Mouse (Mus musculus) hindbrain, postnatal 0 days (tissue): ENCODE measurements at regions not wholly inside any gene's neighbourhood (a gene's known extent, or its start where the extent isn't known, plus 50 kb on each side); places are given as distances from the start of the nearest gene placed in this dataset.
A peak's percentile ranks its signal among the peaks of the same experiment; 100 is the strongest.

Experiments
- ATAC-seq: fragments of 200-750 bp; cut with Nextera tagmentation; 2 replicates; pipeline ENCODE4 v1.8.0; 2017; ENCODE audit warnings: mild to moderate bottlenecking, moderate TSS enrichment, moderate library complexity
- DNase-seq: peaks from one replicate; pipeline ENCODE4 v3.0.0-alpha.2; 2015; ENCODE audit warnings: low spot score
- H3K27ac ChIP-seq: fragments of 300-500 bp; sonication (generic); 2 replicates; pipeline ENCODE4 v1.5.1; 2014; ENCODE audit warnings: mild to moderate bottlenecking
- H3K27me3 ChIP-seq: fragments of 300-500 bp; sonication (generic); 2 replicates; pipeline ENCODE4 v1.6.1; 2014; ENCODE audit warnings: low read length, mixed read lengths; ENCODE audit not compliant: insufficient read depth
- H3K36me3 ChIP-seq: fragments of 300-500 bp; sonication (generic); 2 replicates; pipeline ENCODE4 v1.6.1; 2014; ENCODE audit warnings: low read length, mixed read lengths; ENCODE audit not compliant: insufficient read depth
- H3K4me1 ChIP-seq: fragments of 300-500 bp; sonication (generic); 2 replicates; pipeline ENCODE4 v1.6.1; 2014; ENCODE audit warnings: antibody characterized with exemption, low read length, mixed read lengths; ENCODE audit not compliant: insufficient read depth
- H3K4me2 ChIP-seq: fragments of 300-500 bp; sonication (generic); 2 replicates; pipeline ENCODE4 v1.6.1; 2014; ENCODE audit warnings: low read depth, mild to moderate bottlenecking, low read length, moderate library complexity, mixed read lengths
- H3K4me3 ChIP-seq: fragments of 300-500 bp; sonication (generic); 2 replicates; pipeline ENCODE4 v1.5.1; 2014; ENCODE audit warnings: low read length
- H3K9ac ChIP-seq: fragments of 300-500 bp; sonication (generic); replicated peaks from 2 replicates; pipeline ENCODE4 v1.6.1; 2014; ENCODE audit warnings: mild to moderate bottlenecking, low read length, moderate library complexity, mixed read lengths
- H3K9me3 ChIP-seq: fragments of 300-500 bp; sonication (generic); 2 replicates; pipeline ENCODE4 v1.6.1; 2016; ENCODE audit warnings: low read length, mixed read lengths
- CTCF ChIP-seq: IDR thresholded peaks from 2 replicates; pipeline ENCODE4 v1.5.1; 2016; ENCODE audit warnings: antibody characterized with exemption, control low read depth, low read depth
- WGBS: fragments of 180-500 bp; shearing (Covaris S2); extraction: QIAGEN DNeasy Blood & Tissue Kit; methylation state at CpG from one replicate; pipeline ENCODE4 v1.1.7; 2014; 5-methylcytosine and 5-hydroxymethylcytosine counted together

GRCm38 (mm10) chr19:49019426-49019825 lies 813.6 kb downstream of the Sorcs3 start:
- TF ChIP-seq CTCF = peak; percentile 27
- 81% methylated on average over 4 of the region's 4 CpGs for WGBS
- DNase-seq = peak; percentile 4

More at GRCm38 (mm10) chr19:49019426-49019825, 813.6 kb downstream of the Sorcs3 start:
- Histone ChIP-seq H3K4me3 (no peak overlapping the region), H3K27ac (no peak overlapping the region), H3K4me1 (no peaks in the 10 kb centered on the region), H3K9ac (no peak overlapping the region), H3K4me2 (no peak overlapping the region), H3K36me3 (no peaks in the 10 kb centered on the region), H3K27me3 (no peaks in the 10 kb centered on the region), H3K9me3 (no peaks in the 10 kb centered on the region)
- ATAC-seq = no peak
